24 mouse cellular contexts compared by ENCODE assay signal in genomic region chr9:9142561-9142960, GRCm38 (mm10).
DNase-seq lines count a peak whose midpoint lies in the region; ATAC-seq and TF ChIP-seq lines count a peak whose summit lies in the region.
"Had no signal": no experiment of that assay in that cellular context is flagged by ENCODE, and none has a peak within 500 bp of the region (broad histone marks: within the 10 kb centered on the region; RNA-seq: fewer than 3 reads in every experiment).

No protein-coding gene starts in this region.

- no peaks in the 10 kb centered on the region for H3K9me3 ChIP-seq in embryonic facial prominence, embryonic 11.5 days (replicated peaks; ENCODE audit: control insufficient read depth, low read length)
- no peaks in the 10 kb centered on the region for H3K9me3 ChIP-seq in forebrain, embryonic 14.5 days (replicated peaks; ENCODE audit: control insufficient read depth, low read length)
- H3K9me3 ChIP-seq: forebrain, embryonic 12.5 days; heart, embryonic 12.5 days; hindbrain, embryonic 13.5 days; midbrain, embryonic 12.5 days; neural tube, embryonic 13.5 days had no signal

- peak; percentile 30 for DNase-seq in embryo, embryonic 10.5 days (ENCODE audit: low spot score)
- no peak for DNase-seq in embryo, embryonic 9.5 days (ENCODE audit: extremely low spot score)
- DNase-seq in embryonic facial prominence, embryonic 11.5 days (ENCODE audit: low spot score), result peak; percentile 65
- DNase-seq in forelimb bud, embryonic 11.5 days (ENCODE audit: low read depth, low spot score), result peak; percentile 55
- DNase-seq in forebrain, embryonic 14.5 days (ENCODE audit: low spot score), result no peak
- no peak for DNase-seq in ovary, postnatal 36 days (ENCODE audit: low spot score)
- DNase-seq in lung, adult 2 months, result no peak
- DNase-seq: adrenal gland, postnatal 25 days; cerebellum, adult 11-12 months; cerebellum, postnatal 14 days; heart, postnatal 14 days; kidney, adult 8-10 months; kidney, postnatal 14 days; right cerebral cortex, postnatal 25 days had no signal

- no peaks in the 10 kb centered on the region for H3K4me1 ChIP-seq in embryonic facial prominence, embryonic 11.5 days (ENCODE audit: control insufficient read depth, insufficient read depth, low read length)
- H3K4me1 ChIP-seq in forebrain, embryonic 14.5 days (ENCODE audit: control insufficient read depth, insufficient read depth, low read length), result no peaks in the 10 kb centered on the region
- H3K4me1 ChIP-seq in lung, adult 2 months (ENCODE audit: control insufficient read depth, insufficient read depth, low read length), result no peaks in the 10 kb centered on the region
- H3K4me1 ChIP-seq: heart, embryonic 12.5 days; hindbrain, embryonic 13.5 days had no signal

- no peak overlapping the region for H3K4me3 ChIP-seq in embryonic facial prominence, embryonic 11.5 days (ENCODE audit: low read depth, low read length)
- H3K4me3 ChIP-seq in myocyte, result no peak overlapping the region
- H3K4me3 ChIP-seq in forebrain, embryonic 14.5 days (ENCODE audit: low read depth, low read length), result no peak overlapping the region
- H3K4me3 ChIP-seq in lung, adult 2 months (replicated peaks; ENCODE audit: extremely low read depth, low read depth, low read length), result no peak overlapping the region
- H3K4me3 ChIP-seq: forebrain, embryonic 12.5 days; heart, embryonic 12.5 days; hindbrain, embryonic 13.5 days; midbrain, embryonic 12.5 days; neural tube, embryonic 13.5 days had no signal

- H3K27ac ChIP-seq in embryonic facial prominence, embryonic 11.5 days (replicated peaks; ENCODE audit: low read depth, low read length), result no peak overlapping the region
- H3K27ac ChIP-seq in forebrain, embryonic 14.5 days (ENCODE audit: low read depth, low read length), result no peak overlapping the region
- H3K27ac ChIP-seq: forebrain, embryonic 12.5 days; hindbrain, embryonic 13.5 days; liver, embryonic 14.5 days; midbrain, embryonic 12.5 days; neural tube, embryonic 13.5 days had no signal

- TF ChIP-seq POLR2A in myocyte (IDR thresholded peaks at IDR 0.05; ENCODE audit: insufficient read length, low read depth), result no peak
- TF ChIP-seq POLR2A in lung, adult 2 months (IDR thresholded peaks at IDR 0.05; ENCODE audit: borderline replicate concordance, extremely low read depth, low read depth, low read length), result no peak

- H3ac ChIP-seq in myocyte (ENCODE audit: control insufficient read depth, insufficient read length), result no peak overlapping the region

- WGBS in embryonic facial prominence, embryonic 11.5 days, result 30% methylated on average over 7 of the region's 7 CpGs
- WGBS in forebrain, embryonic 14.5 days, result 54% methylated on average over 7 of the region's 7 CpGs
- 72% methylated on average over 7 of the region's 7 CpGs for WGBS in lung, adult 2 months

- no peaks in the 10 kb centered on the region for H3K36me3 ChIP-seq in embryonic facial prominence, embryonic 11.5 days (replicated peaks; ENCODE audit: control insufficient read depth, insufficient read depth, low read depth, low read length)
- H3K36me3 ChIP-seq in myocyte (ENCODE audit: control insufficient read depth, insufficient read depth), result no peaks in the 10 kb centered on the region
- no peaks in the 10 kb centered on the region for H3K36me3 ChIP-seq in forebrain, embryonic 14.5 days (ENCODE audit: control insufficient read depth, insufficient read depth, low read length)
- H3K36me3 ChIP-seq: forebrain, embryonic 12.5 days; heart, embryonic 12.5 days; hindbrain, embryonic 13.5 days; midbrain, embryonic 12.5 days; neural tube, embryonic 13.5 days had no signal

- H3K79me2 ChIP-seq in myocyte (ENCODE audit: control insufficient read depth, insufficient read depth), result peaks cover 48% of the 10 kb centered on the region

- no peaks in the 10 kb centered on the region for H3K27me3 ChIP-seq in embryonic facial prominence, embryonic 11.5 days (ENCODE audit: control insufficient read depth, insufficient read depth, low read length)
- no peaks in the 10 kb centered on the region for H3K27me3 ChIP-seq in myocyte (ENCODE audit: control insufficient read depth, insufficient read depth, insufficient read length)
- no peaks in the 10 kb centered on the region for H3K27me3 ChIP-seq in forebrain, embryonic 14.5 days (replicated peaks; ENCODE audit: control insufficient read depth, insufficient read depth, low read length)
- H3K27me3 ChIP-seq: forebrain, embryonic 12.5 days; heart, embryonic 12.5 days; hindbrain, embryonic 13.5 days; midbrain, embryonic 12.5 days; neural tube, embryonic 13.5 days had no signal

- H3K9ac ChIP-seq in embryonic facial prominence, embryonic 11.5 days (replicated peaks; ENCODE audit: low read length), result no peak overlapping the region
- no peak overlapping the region for H3K9ac ChIP-seq in forebrain, embryonic 14.5 days (ENCODE audit: low read length)
- H3K9ac ChIP-seq: forebrain, embryonic 12.5 days; heart, embryonic 12.5 days; hindbrain, embryonic 13.5 days; liver, embryonic 14.5 days; midbrain, embryonic 12.5 days; neural tube, embryonic 13.5 days had no signal

- no peak; the same call in 1 of the 2 replicates for ATAC-seq in embryonic facial prominence, embryonic 11.5 days (replicated peaks; ENCODE audit: insufficient number of reproducible peaks, low FRiP score, low TSS enrichment, low read depth)
- ATAC-seq in forebrain, embryonic 14.5 days, result no peak
- ATAC-seq: CD4-positive, CD25-positive, alpha-beta regulatory T cell, adult 4 months; inflammation-experienced regulatory T-cells, adult 6 months; lung, postnatal 0 days had no signal

- H3K4me2 ChIP-seq in embryonic facial prominence, embryonic 11.5 days (ENCODE audit: low read depth, low read length), result no peak overlapping the region
- peak overlapping the region; percentile 65 for H3K4me2 ChIP-seq in myocyte (ENCODE audit: low read depth)
- H3K4me2 ChIP-seq in forebrain, embryonic 14.5 days (ENCODE audit: low read length), result no peak overlapping the region
- H3K4me2 ChIP-seq: forebrain, embryonic 12.5 days; heart, embryonic 12.5 days; hindbrain, embryonic 13.5 days; midbrain, embryonic 12.5 days; neural tube, embryonic 13.5 days had no signal

- no peak for TF ChIP-seq CTCF in lung, adult 2 months (IDR thresholded peaks at IDR 0.05; ENCODE audit: insufficient read depth, low read length)

TF ChIP-seq in myocyte, 11 proteins besides CTCF, POLR2A, EP300 and RAD21:
- TF ChIP-seq TCF3 (IDR thresholded peaks at IDR 0.05; ENCODE audit: insufficient read length, low read depth) (no peak), E2F4 (IDR thresholded peaks at IDR 0.05; ENCODE audit: insufficient read depth) (no peak)

Comparison
In these comparisons a context has a peak if more than half of its experiments do, and no peak if none do; other contexts are left out.
1. DNase-seq: peak in embryo, embryonic 10.5 days (single experiment), embryonic facial prominence, embryonic 11.5 days (single experiment) and forelimb bud, embryonic 11.5 days (single experiment); none in embryo, embryonic 9.5 days (single experiment), forebrain, embryonic 14.5 days (single experiment), ovary, postnatal 36 days (single experiment) and lung, adult 2 months (single experiment).